Mouse (Mus musculus) forebrain, embryonic 12.5 days (tissue): ENCODE data around the gene Zfp715. TPM values are rescaled to one million over a fixed set of nuclear protein-coding genes. Genes with fewer than 3 reads are reported as not detected.
"Not testable (repeated sequence)": the region's sequence is repeated elsewhere in the genome, so short reads cannot be mapped to it uniquely, and the experiment has no call there.

Source experiments
- ATAC-seq: fragments of 200-750 bp; cut with Nextera tagmentation; 2 replicates; pipeline ENCODE4 v1.8.0; 2017; ENCODE audit warnings: moderate TSS enrichment; ENCODE audit not compliant: low FRiP score
- H3K27ac ChIP-seq: fragments of 300-500 bp; sonication (generic); 2 replicates; pipeline ENCODE4 v1.5.1; 2016; ENCODE audit warnings: mild to moderate bottlenecking
- H3K27me3 ChIP-seq: fragments of 300-500 bp; sonication (generic); 2 replicates; pipeline ENCODE4 v1.6.1; 2016; ENCODE audit warnings: mild to moderate bottlenecking
- H3K36me3 ChIP-seq: fragments of 300-500 bp; sonication (generic); replicated peaks from 2 replicates; pipeline ENCODE4 v1.6.1; 2016; ENCODE audit warnings: mild to moderate bottlenecking
- H3K4me1 ChIP-seq: fragments of 300-500 bp; sonication (generic); 2 replicates; pipeline ENCODE4 v1.6.1; 2016
- H3K4me2 ChIP-seq: fragments of 300-500 bp; sonication (generic); 2 replicates; pipeline ENCODE4 v1.6.1; 2016; ENCODE audit warnings: mild to moderate bottlenecking, moderate library complexity
- H3K4me3 ChIP-seq: fragments of 300-500 bp; sonication (generic); replicated peaks from 2 replicates; pipeline ENCODE4 v1.5.1; 2016; ENCODE audit warnings: mild to moderate bottlenecking
- H3K9ac ChIP-seq: fragments of 300-500 bp; sonication (generic); 2 replicates; pipeline ENCODE4 v1.6.1; 2016; ENCODE audit warnings: mild to moderate bottlenecking
- H3K9me3 ChIP-seq: fragments of 300-500 bp; sonication (generic); 2 replicates; pipeline ENCODE4 v1.6.1; 2016
- WGBS: fragments of 180-500 bp; shearing (Covaris S2); methylation state at CpG from one replicate; pipeline ENCODE4 v1.1.7; 2016; 5-methylcytosine and 5-hydroxymethylcytosine counted together
- polyA plus RNA-seq: library from polyadenylated mRNA; unstranded; fragments of >200 nt; fragmentation: Nextera tagmentation; extraction: Ambion mirVana; gene quantifications from 2 replicates; pipeline ENCODE4 v1.2.1, GENCODE M21; 2016

The Zfp715 gene
- polyA plus RNA-seq, 1 experiment from 2014 or later: 15.4 TPM

GRCm38 (mm10) chr7:43282459-43282858 lies 30.6 kb downstream of the Zfp715 start:
- 90% methylated on average over 3 of the region's 3 CpGs for WGBS
- H3K9me3 ChIP-seq: no peaks in the 10 kb centered on the region
- H3K4me1 ChIP-seq: no peaks in the 10 kb centered on the region
- ATAC-seq: no peak
- no peaks in the 10 kb centered on the region for H3K36me3 ChIP-seq
- no peak overlapping the region for H3K4me3 ChIP-seq
- H3K9ac ChIP-seq: no peak overlapping the region
- H3K27ac ChIP-seq: no peak overlapping the region
- H3K4me2 ChIP-seq: no peak overlapping the region
- H3K27me3 ChIP-seq: no peaks in the 10 kb centered on the region

GRCm38 (mm10) chr7:43277401-43277800 lies 35.7 kb downstream of the Zfp715 start:
- Histone ChIP-seq H3K9me3 (peaks cover 13% of the 10 kb centered on the region; the same call in 1 of the 2 replicates), H3K4me1 (no peaks in the 10 kb centered on the region), H3K36me3 (no peaks in the 10 kb centered on the region), H3K9ac (no peak overlapping the region), H3K4me2 (no peak overlapping the region), H3K4me3 (no peak overlapping the region), H3K27me3 (no peaks in the 10 kb centered on the region), H3K27ac (no peak overlapping the region)
- 67% methylated on average over 5 of the region's 5 CpGs for WGBS
- ATAC-seq: no peak

- H3K36me3 ChIP-seq, ATAC-seq, H3K27ac ChIP-seq, H3K4me3 ChIP-seq, H3K9ac ChIP-seq, H3K27me3 ChIP-seq, H3K4me1 ChIP-seq, H3K4me2 ChIP-seq: not testable (repeated sequence)
- WGBS: 56% methylated on average over 7 of the region's 7 CpGs
- peaks cover 15% of the 10 kb centered on the region; the same call in 1 of the 2 replicates for H3K9me3 ChIP-seq
Observed at GRCm38 (mm10) chr7:43276178-43276577, 36.9 kb downstream of the Zfp715 start.

- Histone ChIP-seq H3K9ac (no peak overlapping the region), H3K9me3 (peaks cover 21% of the 10 kb centered on the region; the same call in 1 of the 2 replicates), H3K27ac (no peak overlapping the region), H3K4me3 (no peak overlapping the region), H3K4me1 (no peaks in the 10 kb centered on the region), H3K36me3 (no peaks in the 10 kb centered on the region), H3K4me2 (no peak overlapping the region), H3K27me3 (no peaks in the 10 kb centered on the region)
- no peak for ATAC-seq
- WGBS: 84% methylated on average over 1 of the region's 1 CpGs
Observed at GRCm38 (mm10) chr7:43273476-43273875, 39.6 kb downstream of the Zfp715 start.

- not testable (repeated sequence) for H3K27me3 ChIP-seq, H3K9ac ChIP-seq, H3K4me2 ChIP-seq, H3K36me3 ChIP-seq, H3K4me3 ChIP-seq, H3K27ac ChIP-seq, H3K4me1 ChIP-seq, ATAC-seq
- WGBS: 91% methylated on average over 13 of the region's 13 CpGs
- H3K9me3 ChIP-seq: peaks cover 22% of the 10 kb centered on the region
Observed at GRCm38 (mm10) chr7:43267359-43267758, 45.7 kb downstream of the Zfp715 start.

GRCm38 (mm10) chr7:43253540-43253939 lies 59.6 kb downstream of the Zfp715 start:
- H3K27ac ChIP-seq: no peak overlapping the region
- no peaks in the 10 kb centered on the region for H3K36me3 ChIP-seq
- H3K4me3 ChIP-seq: no peak overlapping the region
- ATAC-seq: no peak
- H3K4me1 ChIP-seq: no peaks in the 10 kb centered on the region
- no peak overlapping the region for H3K4me2 ChIP-seq
- no peak overlapping the region for H3K9ac ChIP-seq
- no peaks in the 10 kb centered on the region for H3K27me3 ChIP-seq
- H3K9me3 ChIP-seq: peaks cover 16% of the 10 kb centered on the region
- 83% methylated on average over 7 of the region's 7 CpGs for WGBS

- H3K27me3 ChIP-seq, H3K4me1 ChIP-seq, ATAC-seq, H3K27ac ChIP-seq, H3K9ac ChIP-seq, H3K4me3 ChIP-seq, H3K36me3 ChIP-seq, H3K4me2 ChIP-seq: not testable (repeated sequence)
- WGBS: 84% methylated on average over 1 of the region's 1 CpGs
- peaks cover 16% of the 10 kb centered on the region; the same call in 1 of the 2 replicates for H3K9me3 ChIP-seq
Observed at GRCm38 (mm10) chr7:43250718-43251117, 62.4 kb downstream of the Zfp715 start.

Other genes with a start within 250 kb of the Zfp715 start
- gene Zfp936, start 199.1 kb downstream of the Zfp715 start, polyA plus RNA-seq: not detected in 2 replicates
- 0.09 and 0.33 TPM in 2 replicates for gene Siglecf, start 38.0 kb upstream of the Zfp715 start, polyA plus RNA-seq
- not detected in 2 replicates for gene Siglecg, start 94.9 kb upstream of the Zfp715 start, polyA plus RNA-seq
- gene Lim2, start 114.4 kb upstream of the Zfp715 start, polyA plus RNA-seq: not detected in 2 replicates
- gene Nkg7, start 123.8 kb upstream of the Zfp715 start, polyA plus RNA-seq: 0.51 TPM in 1 of 2 replicates, not detected in the other
- not detected in 2 replicates for gene Cldnd2, start 127.5 kb upstream of the Zfp715 start, polyA plus RNA-seq
- 151 and 161 TPM in 2 replicates for gene Etfb, start 130.8 kb upstream of the Zfp715 start, polyA plus RNA-seq
- gene Gm45233, start 130.8 kb upstream of the Zfp715 start, polyA plus RNA-seq: 0.47 TPM in 1 of 2 replicates, not detected in the other
- gene Vsig10l, start 149.9 kb upstream of the Zfp715 start, polyA plus RNA-seq: 3.1 and 5.0 TPM in 2 replicates
- gene Iglon5, start 176.8 kb upstream of the Zfp715 start, polyA plus RNA-seq: 2.5 and 2.8 TPM in 2 replicates
- not detected in 2 replicates for gene 4931406B18Rik, start 192.6 kb upstream of the Zfp715 start, polyA plus RNA-seq
- 0.56 and 0.69 TPM in 2 replicates for gene Cd33, start 231.1 kb upstream of the Zfp715 start, polyA plus RNA-seq
- gene Zfp658, start 249.0 kb upstream of the Zfp715 start, polyA plus RNA-seq: 7.5 and 7.8 TPM in 2 replicates